Mouse (Mus musculus): ENCODE measurements around the gene Ccdc113. TPM values are rescaled to one million over a fixed set of nuclear protein-coding genes. Genes with fewer than 3 reads are reported as not detected.

Gene Ccdc113
- total and polyA plus RNA-seq, 2 experiments from 2014 or later: 0.34 to 1.6 TPM

DNA sequence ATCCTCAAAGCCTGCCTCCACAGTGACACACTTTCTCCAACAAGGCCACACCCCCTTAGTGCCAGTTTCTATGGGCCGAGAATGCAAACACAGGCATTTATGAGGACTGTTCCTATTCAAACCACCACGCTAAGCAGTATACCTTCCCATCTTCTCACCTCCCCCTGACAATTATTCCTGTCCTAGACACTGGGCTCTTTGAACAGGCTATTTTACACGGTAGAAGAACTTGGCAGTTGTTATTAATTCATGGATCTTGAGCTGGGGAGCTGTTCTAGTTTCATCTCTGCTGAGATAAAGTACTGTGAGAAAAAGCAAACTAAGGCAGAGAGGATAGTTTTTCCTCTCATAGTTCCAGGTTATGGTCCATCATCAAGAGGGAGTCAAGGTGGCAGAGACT is 9.2 kb downstream of the Ccdc113 start:
- Histone ChIP-seq H3K4me3 (ENCODE audit: low read depth, low read length) (no peak overlapping the region), H3K27me3 (ENCODE audit: control insufficient read depth, insufficient read depth, low read length) (no peaks in the 10 kb centered on the region), H3K4me2 (ENCODE audit: low read depth, low read length) (no peak overlapping the region), H3K9me3 (replicated peaks; ENCODE audit: control insufficient read depth, low read length) (no peaks in the 10 kb centered on the region), H3K36me3 (replicated peaks; ENCODE audit: control insufficient read depth, insufficient read depth, low read length) (no peaks in the 10 kb centered on the region), H3K9ac (replicated peaks; ENCODE audit: low read depth, low read length) (no peak overlapping the region), H3K27ac (ENCODE audit: low read depth) (no peak overlapping the region), H3K4me1 (ENCODE audit: control insufficient read depth, insufficient read depth) (0 out of 2 replicates have a peak, but pooled peaks cover 5% of the 10 kb centered on the region)
- no peak for ATAC-seq (ENCODE audit: insufficient read depth, low read depth)
- no peak for DNase-seq (ENCODE audit: low spot score)
- WGBS: 90% methylated on average over 3 of the region's 3 CpGs
- no peak for TF ChIP-seq EP300 (IDR thresholded peaks at IDR 0.05; ENCODE audit: low read depth)
- no peak for TF ChIP-seq CTCF (IDR thresholded peaks at IDR 0.05; ENCODE audit: low read depth)

DNA sequence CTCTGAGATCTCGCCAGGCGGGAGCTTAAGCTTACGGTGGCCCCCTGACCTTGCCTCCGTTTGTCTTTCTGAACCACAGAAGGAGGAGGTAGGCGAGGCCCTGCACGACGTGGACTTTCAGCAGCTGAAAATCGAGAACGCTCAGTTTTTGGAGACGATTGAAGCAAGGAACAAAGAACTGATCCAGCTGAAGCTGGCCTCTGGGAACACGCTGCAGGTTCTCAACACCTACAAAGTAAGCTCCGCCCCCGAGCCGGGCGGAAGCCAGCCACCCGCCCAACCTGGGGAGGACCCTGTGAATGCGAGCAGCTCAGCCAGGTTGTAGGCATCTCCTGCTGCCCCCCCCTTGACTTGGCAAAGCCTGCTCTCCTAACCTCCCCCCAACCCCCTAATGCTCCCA is 11.9 kb downstream of the Ccdc113 start:
- no peak overlapping the region for H3K27ac ChIP-seq (ENCODE audit: low read depth)
- no peaks in the 10 kb centered on the region for H3K9me3 ChIP-seq (replicated peaks; ENCODE audit: control insufficient read depth, low read length)
- TF ChIP-seq CTCF (IDR thresholded peaks at IDR 0.05; ENCODE audit: low read depth) (no peak), EP300 (IDR thresholded peaks at IDR 0.05; ENCODE audit: low read depth) (no peak)
- no peak overlapping the region for H3K4me2 ChIP-seq (ENCODE audit: low read depth, low read length)
- 79% methylated on average over 17 of the region's 17 CpGs for WGBS
- H3K9ac ChIP-seq (replicated peaks; ENCODE audit: low read depth, low read length): no peak overlapping the region
- no peak overlapping the region for H3K4me3 ChIP-seq (ENCODE audit: low read depth, low read length)
- H3K36me3 ChIP-seq (replicated peaks; ENCODE audit: control insufficient read depth, insufficient read depth, low read length): no peaks in the 10 kb centered on the region
- DNase-seq (ENCODE audit: low spot score): no peak
- no peak for ATAC-seq (ENCODE audit: insufficient read depth, low read depth)
- no peaks in the 10 kb centered on the region for H3K27me3 ChIP-seq (ENCODE audit: control insufficient read depth, insufficient read depth, low read length)
- H3K4me1 ChIP-seq (ENCODE audit: control insufficient read depth, insufficient read depth): 0 out of 2 replicates have a peak, but pooled peaks cover 6% of the 10 kb centered on the region

DNA sequence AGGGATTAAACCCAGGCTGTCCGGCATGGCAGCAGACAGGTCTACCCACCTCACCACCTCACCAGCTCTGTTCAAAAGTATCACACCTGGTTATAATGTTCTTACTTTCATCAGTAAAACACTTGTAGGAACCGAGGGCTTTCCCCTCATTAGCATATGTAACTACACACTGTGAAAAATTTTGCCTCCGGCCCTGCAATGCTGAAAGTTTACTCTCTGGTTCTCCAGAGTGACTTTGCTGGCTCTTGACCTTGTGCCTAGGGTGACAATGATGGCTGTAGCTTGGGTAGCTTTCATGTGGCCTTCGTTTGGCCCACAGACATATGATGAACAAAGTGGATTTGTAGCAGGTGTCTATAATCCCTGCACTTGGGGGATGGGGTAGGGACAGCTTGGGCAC is 13.1 kb downstream of the Ccdc113 start:
- Histone ChIP-seq H3K4me2 (ENCODE audit: low read depth, low read length) (no peak overlapping the region), H3K9ac (replicated peaks; ENCODE audit: low read depth, low read length) (no peak overlapping the region), H3K4me1 (ENCODE audit: control insufficient read depth, insufficient read depth) (0 out of 2 replicates have a peak, but pooled peaks cover 6% of the 10 kb centered on the region), H3K9me3 (replicated peaks; ENCODE audit: control insufficient read depth, low read length) (no peaks in the 10 kb centered on the region), H3K36me3 (replicated peaks; ENCODE audit: control insufficient read depth, insufficient read depth, low read length) (no peaks in the 10 kb centered on the region), H3K27me3 (ENCODE audit: control insufficient read depth, insufficient read depth, low read length) (no peaks in the 10 kb centered on the region), H3K4me3 (ENCODE audit: low read depth, low read length) (no peak overlapping the region), H3K27ac (ENCODE audit: low read depth) (no peak overlapping the region)
- DNase-seq (ENCODE audit: low spot score): no peak
- ATAC-seq (ENCODE audit: insufficient read depth, low read depth): no peak
- 78% methylated on average over 4 of the region's 4 CpGs for WGBS
- TF ChIP-seq CTCF (IDR thresholded peaks at IDR 0.05; ENCODE audit: low read depth) (no peak), EP300 (IDR thresholded peaks at IDR 0.05; ENCODE audit: low read depth) (no peak)

DNA sequence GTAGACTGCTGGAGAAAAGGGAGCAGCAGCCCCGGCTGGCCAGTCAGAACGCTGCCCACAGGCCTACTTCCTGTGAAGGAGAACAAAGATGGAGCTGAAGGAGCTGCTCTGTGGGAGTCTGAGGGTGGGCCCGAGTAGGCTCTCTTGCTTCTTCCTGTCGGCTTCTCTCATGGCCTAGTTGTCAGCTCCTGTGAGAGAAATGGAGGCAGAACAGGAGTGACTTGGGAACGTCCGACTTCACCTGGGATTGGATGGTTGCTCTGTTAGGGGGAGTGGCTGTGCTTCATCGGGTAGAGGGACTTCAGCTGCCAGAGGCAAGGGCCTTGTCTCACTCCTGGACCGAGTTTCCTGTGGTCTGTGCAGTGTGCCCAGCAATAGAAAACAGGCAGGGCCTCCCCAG is 14.0 kb downstream of the Ccdc113 start:
- Histone ChIP-seq H3K4me1 (ENCODE audit: control insufficient read depth, insufficient read depth) (0 out of 2 replicates have a peak, but pooled peaks cover 6% of the 10 kb centered on the region), H3K9ac (replicated peaks; ENCODE audit: low read depth, low read length) (no peak overlapping the region), H3K27ac (ENCODE audit: low read depth) (no peak overlapping the region), H3K36me3 (replicated peaks; ENCODE audit: control insufficient read depth, insufficient read depth, low read length) (no peaks in the 10 kb centered on the region), H3K4me2 (ENCODE audit: low read depth, low read length) (no peak overlapping the region), H3K9me3 (replicated peaks; ENCODE audit: control insufficient read depth, low read length) (no peaks in the 10 kb centered on the region), H3K4me3 (ENCODE audit: low read depth, low read length) (no peak overlapping the region), H3K27me3 (ENCODE audit: control insufficient read depth, insufficient read depth, low read length) (no peaks in the 10 kb centered on the region)
- peak; percentile 41; the same call in 1 of the 2 replicates for ATAC-seq (ENCODE audit: insufficient read depth, low read depth)
- no peak for DNase-seq (ENCODE audit: low spot score)
- TF ChIP-seq CTCF (IDR thresholded peaks at IDR 0.05; ENCODE audit: low read depth) (no peak), EP300 (IDR thresholded peaks at IDR 0.05; ENCODE audit: low read depth) (no peak)
- 48% methylated on average over 8 of the region's 8 CpGs for WGBS

DNA sequence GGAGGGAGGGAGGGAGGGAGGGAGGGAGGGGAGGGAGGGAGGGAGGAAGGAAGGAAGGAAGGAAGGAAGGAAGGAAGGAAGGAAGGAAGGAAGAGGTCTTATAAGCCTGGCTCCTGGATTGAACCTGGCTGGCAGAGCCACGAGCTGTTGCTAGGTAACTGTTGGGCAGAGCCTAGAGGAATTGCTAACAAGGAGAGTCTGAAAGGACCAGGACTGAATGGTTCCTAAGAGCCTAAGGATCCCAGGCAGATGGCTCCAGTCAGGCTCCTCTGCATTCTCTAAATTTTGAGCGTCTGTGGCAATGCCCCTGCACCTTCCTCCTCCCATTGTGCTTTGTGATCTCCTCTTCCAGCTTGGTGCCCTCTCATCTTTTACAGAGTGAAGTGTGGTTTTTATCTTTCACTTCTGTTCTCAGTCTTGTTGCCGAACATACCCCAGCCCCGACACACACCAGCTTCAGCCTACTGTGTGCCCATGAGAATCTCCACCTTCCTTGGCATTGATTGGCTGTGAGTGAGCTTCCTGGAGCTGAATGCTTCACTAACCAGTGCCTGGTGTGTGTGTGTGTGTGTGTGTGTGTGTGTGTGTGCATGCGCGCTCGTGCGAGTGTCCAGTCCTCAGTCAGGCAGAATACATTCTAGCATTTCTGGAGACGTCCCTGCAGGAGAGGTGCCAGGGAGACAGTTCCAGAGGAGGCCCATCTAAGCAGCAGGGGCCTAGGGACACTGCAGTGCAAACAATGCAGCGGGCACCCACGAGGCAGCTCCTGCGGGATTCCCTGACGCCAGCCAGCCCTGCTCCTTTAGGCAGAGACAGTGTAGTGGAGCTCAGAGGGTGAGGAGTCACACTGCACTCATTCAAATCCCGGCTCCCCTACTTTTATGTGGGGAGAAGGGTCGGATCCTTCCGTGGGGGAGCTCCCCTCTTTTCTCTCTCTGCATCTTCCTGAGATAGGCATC is 16.3 kb downstream of the Ccdc113 start:
- Histone ChIP-seq H3K4me3 (ENCODE audit: low read depth, low read length) (no peak overlapping the region), H3K4me1 (ENCODE audit: control insufficient read depth, insufficient read depth) (0 out of 2 replicates have a peak, but pooled peaks cover 6% of the 10 kb centered on the region), H3K27ac (ENCODE audit: low read depth) (no peak overlapping the region), H3K9me3 (replicated peaks; ENCODE audit: control insufficient read depth, low read length) (no peaks in the 10 kb centered on the region), H3K36me3 (replicated peaks; ENCODE audit: control insufficient read depth, insufficient read depth, low read length) (no peaks in the 10 kb centered on the region), H3K4me2 (ENCODE audit: low read depth, low read length) (no peak overlapping the region), H3K27me3 (ENCODE audit: control insufficient read depth, insufficient read depth, low read length) (no peaks in the 10 kb centered on the region), H3K9ac (replicated peaks; ENCODE audit: low read depth, low read length) (no peak overlapping the region)
- ATAC-seq (ENCODE audit: insufficient read depth, low read depth): no peak
- no peak for DNase-seq (ENCODE audit: low spot score)
- WGBS: 63% methylated on average over 16 of the region's 16 CpGs
- TF ChIP-seq EP300 (IDR thresholded peaks at IDR 0.05; ENCODE audit: low read depth) (no peak), CTCF (IDR thresholded peaks at IDR 0.05; ENCODE audit: low read depth) (no peak)
